Mouse (Mus musculus) layer of hippocampus, adult 6 months (tissue): ENCODE data around the gene Tbcd. TPM values are rescaled to one million over a fixed set of nuclear protein-coding genes. Genes with fewer than 3 reads are reported as not detected.

ENCODE experiments used
- long read RNA-seq, 2 experiments: library from polyadenylated mRNA; unstranded; transcript quantifications; one replicate each; pipeline ENCODE4 v2.0.0; 2019 to 2020
- polyA plus RNA-seq: library from polyadenylated mRNA; unstranded; fragments of <200 nt; fragmentation: Nextera tagmentation; gene quantifications from 2 replicates; pipeline ENCODE4 v1.2.3, GENCODE M21; 2021

Tbcd gene
- 13.3 and 14.7 TPM in 2 replicates for polyA plus RNA-seq
- long read RNA-seq, experiment 1, partial matches to known transcripts: 7 of 8 reads
- long read RNA-seq, experiment 1, other reads (novel, unspliced or antisense): 1 of 8 reads
- long read RNA-seq, experiment 2, full-length matches to known transcripts: 1 of 19 reads
- long read RNA-seq, experiment 2, partial matches to known transcripts: 11 of 19 reads
- long read RNA-seq, experiment 2, other reads (novel, unspliced or antisense): 7 of 19 reads

DNA sequence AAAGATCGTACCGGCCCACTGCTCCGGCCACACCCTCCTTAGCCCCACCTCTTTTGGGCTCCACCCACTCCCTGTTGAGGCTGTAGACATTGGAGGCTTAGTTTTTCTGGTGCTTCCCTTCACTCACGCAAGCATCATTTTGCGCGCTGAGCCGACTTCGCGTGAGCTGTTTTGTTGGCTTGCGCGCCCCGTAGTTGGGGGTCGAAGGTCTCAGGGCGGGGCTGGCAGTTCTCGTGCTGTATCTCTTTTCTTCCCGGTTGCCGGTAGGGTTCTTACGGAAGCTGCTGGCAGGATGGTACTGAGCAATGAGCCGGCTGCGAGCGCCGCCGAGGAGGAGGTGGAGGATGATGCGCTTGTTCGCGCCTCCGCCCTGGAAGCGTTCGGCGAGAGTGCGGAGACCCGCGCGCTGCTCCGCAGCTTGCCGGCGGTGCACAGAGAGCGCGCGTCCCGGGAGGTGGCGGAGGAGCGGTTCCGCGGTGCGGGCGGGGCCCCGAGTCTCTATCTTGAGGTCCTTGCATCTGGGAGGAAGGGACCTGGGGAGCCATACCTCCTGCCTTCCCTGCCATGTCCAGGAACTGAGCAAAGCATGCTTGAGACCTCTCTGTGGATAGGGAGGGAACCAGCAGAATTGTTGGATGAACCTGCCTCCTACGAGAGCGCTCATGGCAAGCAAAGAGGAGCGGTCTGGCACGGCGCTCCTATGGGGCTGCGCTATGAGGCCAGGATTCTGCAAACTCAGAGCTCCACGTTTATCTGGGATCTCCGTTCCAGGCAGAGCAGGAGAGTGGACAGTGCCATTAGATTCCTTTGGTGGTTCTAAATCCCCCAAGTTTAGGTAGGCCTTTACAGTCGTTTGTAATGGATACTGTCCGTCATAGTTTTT is at the start of gene Tbcd:
Gene Tbcd (plus strand): TSS at position 197 of the 883 bp plus-strand sequence.

DNA sequence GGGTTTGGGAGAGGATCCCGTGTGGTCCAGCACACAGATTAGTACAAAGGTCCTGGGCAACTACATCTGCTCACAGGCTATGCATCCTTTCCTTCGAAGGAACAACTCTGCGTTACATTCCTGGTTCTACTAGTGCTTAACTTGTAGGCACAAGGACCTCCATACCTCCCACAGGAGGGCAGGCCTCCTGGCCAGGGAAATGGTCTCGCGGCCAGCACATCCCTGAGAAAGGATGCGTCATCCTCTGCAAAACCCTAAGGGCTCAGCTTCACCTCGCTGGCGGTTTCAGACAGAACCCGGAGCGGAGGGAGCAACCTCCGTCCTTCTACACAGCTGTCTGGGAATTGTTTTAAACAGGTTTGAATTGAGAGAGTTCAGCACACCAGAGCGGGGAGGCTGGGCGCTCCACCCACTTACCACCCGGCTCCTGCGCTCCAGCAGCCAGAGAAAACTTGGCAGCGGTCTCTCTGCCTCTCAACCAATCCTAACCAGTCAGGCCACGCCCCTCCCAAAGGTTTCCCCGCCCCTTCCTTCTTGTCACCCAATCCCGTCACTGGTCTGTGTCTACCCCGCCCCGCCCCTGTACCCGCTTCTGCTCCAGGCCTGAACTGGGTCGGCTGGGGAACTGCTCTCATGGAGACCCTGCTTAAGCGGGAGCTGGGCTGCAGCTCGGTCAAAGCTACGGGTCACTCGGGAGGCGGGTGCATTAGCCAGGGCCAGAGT is 30.8 kb upstream of the Tbcd start, which contains the start of gene Fn3krp:
Gene Fn3krp (plus strand): TSS at position 572 of the 723 bp plus-strand sequence.

DNA sequence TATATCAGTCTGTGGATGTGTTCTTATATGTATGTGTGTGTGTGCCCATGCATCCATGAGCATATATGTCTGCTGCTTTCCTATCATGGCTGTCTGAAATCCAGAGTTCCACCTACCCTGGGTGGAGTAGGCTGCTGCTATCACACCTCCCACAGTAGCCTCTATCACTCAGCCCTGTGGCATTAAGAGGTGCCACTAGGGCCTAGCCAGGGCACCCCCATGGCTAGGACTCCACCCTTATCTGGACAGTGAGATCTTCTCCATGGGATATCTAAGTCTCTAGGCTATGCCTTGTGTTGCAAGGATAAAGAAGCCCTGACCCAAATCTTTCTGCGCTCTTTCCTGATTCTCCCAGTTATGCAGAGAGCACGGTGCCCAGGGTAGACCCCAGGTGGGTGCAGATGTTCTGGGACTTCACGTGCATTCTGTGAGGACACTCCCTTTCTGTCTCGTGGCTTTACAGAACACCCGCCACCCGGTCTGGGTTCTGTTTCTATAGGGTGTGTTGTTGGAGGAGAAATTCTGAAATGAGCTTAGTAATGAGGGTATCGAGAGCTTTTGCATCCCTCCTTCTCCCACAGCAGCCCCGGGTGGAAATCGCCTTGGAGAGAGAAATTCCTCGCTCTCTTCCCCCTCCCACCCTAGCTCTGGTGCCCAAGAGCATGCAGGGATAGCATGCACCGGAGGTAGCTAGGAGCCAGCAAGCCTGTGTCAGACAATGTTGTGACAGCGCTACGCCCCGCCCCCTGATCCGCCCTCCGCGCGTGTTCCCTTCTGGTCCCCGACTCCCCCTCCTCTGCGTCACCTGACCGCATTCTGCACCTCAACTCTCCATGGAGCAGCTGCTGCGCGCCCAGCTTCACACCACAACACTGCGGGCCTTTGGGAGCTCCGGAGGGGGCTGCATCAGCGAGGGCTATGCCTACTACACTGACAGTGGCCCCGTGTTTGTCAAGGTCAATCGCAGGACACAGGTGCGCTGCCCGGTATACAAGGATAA is 17.3 kb upstream of the Tbcd start, which contains the start of gene Fn3k:
Gene Fn3k (plus strand): TSS at position 758 of the 1,000 bp plus-strand sequence.

DNA sequence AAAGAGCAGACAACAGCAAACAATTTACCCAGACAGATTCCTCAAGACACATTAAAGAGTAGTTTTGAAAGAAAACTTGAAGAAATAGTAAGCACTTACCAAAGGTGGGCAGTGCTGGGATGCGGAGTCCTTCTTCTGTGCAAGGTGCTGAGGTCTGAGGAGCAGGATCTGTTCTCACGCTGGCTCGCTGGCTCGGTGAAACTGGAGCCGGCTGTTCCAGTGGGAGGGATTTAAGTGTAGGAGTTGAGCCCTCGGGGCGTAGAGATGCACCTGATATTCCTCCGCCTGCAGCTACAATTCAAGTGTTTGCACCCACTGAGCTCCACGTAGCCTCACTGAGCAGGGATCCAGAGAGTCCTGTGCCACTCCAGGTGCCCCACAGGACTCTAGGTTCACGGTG is 67.4 kb downstream of the Tbcd start, which contains the start of gene Zfp750:
Gene Zfp750 (minus strand): TSS at position 203 of the 400 bp plus-strand sequence.

Other genes starting within 250 kb of the Tbcd start
- 6.2 and 6.6 TPM in 2 replicates for gene Hexdc, start 247.5 kb upstream of the Tbcd start, polyA plus RNA-seq
- gene Ogfod3, start 247.2 kb upstream of the Tbcd start, polyA plus RNA-seq: 24.9 and 31.0 TPM in 2 replicates
- gene Cybc1, start 222.6 kb upstream of the Tbcd start, polyA plus RNA-seq: 15.5 and 16.1 TPM in 2 replicates
- 12.7 and 16.5 TPM in 2 replicates for gene Narf, start 214.7 kb upstream of the Tbcd start, polyA plus RNA-seq
- gene Foxk2, start 192.0 kb upstream of the Tbcd start, polyA plus RNA-seq: 5.0 and 6.3 TPM in 2 replicates
- 68.8 and 69.2 TPM in 2 replicates for gene Wdr45b, start 97.5 kb upstream of the Tbcd start, polyA plus RNA-seq
- 62.3 and 67.5 TPM in 2 replicates for gene Rab40b, start 63.7 kb upstream of the Tbcd start, polyA plus RNA-seq
- 33.2 and 42.9 TPM in 2 replicates for gene Fn3krp, start 30.5 kb upstream of the Tbcd start, polyA plus RNA-seq
- 51.2 and 62.7 TPM in 2 replicates for gene Fn3k, start 17.0 kb upstream of the Tbcd start, polyA plus RNA-seq
- 0.04 TPM in 1 of 2 replicates, not detected in the other for gene Zfp750, start 67.4 kb downstream of the Tbcd start, polyA plus RNA-seq
- 2.4 and 2.5 TPM in 2 replicates for gene B3gntl1, start 221.2 kb downstream of the Tbcd start, polyA plus RNA-seq
- 6.0 and 6.6 TPM in 2 replicates for gene Metrnl, start 249.6 kb downstream of the Tbcd start, polyA plus RNA-seq